11 mouse cellular contexts compared by ENCODE assay signal in the genomic region with DNA sequence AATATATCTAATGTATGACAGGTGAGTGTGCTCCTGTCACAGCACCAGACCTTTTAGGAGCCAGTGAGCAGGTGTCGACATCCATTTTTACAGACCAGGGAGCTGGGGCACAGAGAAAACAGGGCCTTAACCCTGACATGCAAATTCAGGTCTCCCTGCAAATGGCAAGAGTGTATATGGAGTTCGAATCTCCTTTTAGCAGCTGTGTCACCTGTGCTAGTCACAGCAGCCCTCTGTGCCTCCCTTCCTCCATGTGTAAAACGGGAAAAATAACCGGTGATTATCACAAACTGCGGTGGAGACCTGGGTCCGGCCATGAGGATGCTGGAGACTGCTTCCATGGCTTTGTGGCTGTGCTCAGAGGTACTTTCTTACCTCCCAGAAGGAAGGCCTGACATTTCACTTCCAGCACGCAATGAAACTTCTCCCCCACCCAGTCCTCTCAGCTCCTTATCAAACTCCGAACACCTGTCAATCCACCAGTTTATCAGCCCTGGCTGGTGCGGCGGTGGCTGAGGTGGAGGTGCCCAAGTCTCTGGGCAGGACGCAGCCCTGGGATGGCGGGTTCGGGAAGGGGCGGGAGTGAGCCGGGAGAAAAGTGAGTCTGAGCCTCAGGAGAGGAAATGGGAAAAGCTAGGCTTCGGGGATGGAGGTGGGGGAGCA. TPM values are rescaled to one million over a fixed set of nuclear protein-coding genes. Genes with fewer than 3 reads are reported as not detected.
A peak's percentile ranks its signal among the peaks of the same experiment; 100 is the strongest.
DNase-seq lines count a peak whose midpoint lies in the region; ATAC-seq and TF ChIP-seq lines count a peak whose summit lies in the region.
"Had no signal": no experiment of that assay in that cellular context is flagged by ENCODE, and none has a peak within 500 bp of the region (broad histone marks: within the 10 kb centered on the region; RNA-seq: fewer than 3 reads in every experiment).

No protein-coding gene starts in this region.

- H3K9ac ChIP-seq in hindbrain, embryonic 11.5 days (ENCODE audit: low read depth, low read length) = no peak overlapping the region
- H3K9ac ChIP-seq in ES-E14 (ENCODE audit: insufficient read depth, low read depth, low read length, poor library complexity, severe bottlenecking) = peak overlapping the region; percentile 38; the same call in 1 of the 2 replicates
- peak overlapping the region; percentile 37; the same call in 1 of the 2 replicates for H3K9ac ChIP-seq in embryonic facial prominence, embryonic 13.5 days
- H3K9ac ChIP-seq in liver, embryonic 15.5 days = peak overlapping the region; percentile 74

- intact Hi-C loops in left cerebral cortex, postnatal 4 days (cut with DNase I) = no loop called here

- H3K4me2 ChIP-seq in hindbrain, embryonic 11.5 days (replicated peaks; ENCODE audit: low read depth, low read length) = no peak overlapping the region
- H3K4me2 ChIP-seq in embryonic facial prominence, embryonic 13.5 days = peak overlapping the region; percentile 50
- H3K4me2 ChIP-seq in liver, embryonic 15.5 days = peak overlapping the region; percentile 87

- 13% methylated on average over 16 of the region's 16 CpGs for WGBS in hindbrain, embryonic 10.5 days
- WGBS in hindbrain, embryonic 11.5 days = 19% methylated on average over 16 of the region's 16 CpGs
- 7% methylated on average over 16 of the region's 16 CpGs for WGBS in embryonic facial prominence, embryonic 13.5 days
- WGBS in liver, embryonic 15.5 days (ENCODE audit: insufficient replicate concordance) = 4% methylated on average over 16 of the region's 16 CpGs

- H3K4me1 ChIP-seq in hindbrain, embryonic 10.5 days (replicated peaks) = peaks cover 27% of the 10 kb centered on the region
- H3K4me1 ChIP-seq in hindbrain, embryonic 11.5 days (replicated peaks; ENCODE audit: control insufficient read depth, insufficient read depth, low read length) = no peaks in the 10 kb centered on the region
- peaks cover 6 to 50% of the 10 kb centered on the region in 2 experiments; a peak in 2 of 4 replicates for H3K4me1 ChIP-seq in ES-E14 (ENCODE audit: control insufficient read depth in 2 of 2, insufficient read depth in 2 of 2, low read length in 2 of 2, poor library complexity in 1 of 2)
- peaks cover 21% of the 10 kb centered on the region for H3K4me1 ChIP-seq in embryonic facial prominence, embryonic 13.5 days
- peaks cover 64% of the 10 kb centered on the region for H3K4me1 ChIP-seq in liver, embryonic 15.5 days (replicated peaks)

- DNase-seq in hindbrain, embryonic 10.5 days (ENCODE audit: low spot score) = no peak
- no peak for DNase-seq in hindbrain, embryonic 11.5 days (ENCODE audit: low spot score)
- DNase-seq in ES-E14 (ENCODE audit: low read depth, low spot score) = no peak
- no peak for DNase-seq in left cerebral cortex, postnatal 4 days
- DNase-seq in thymus, postnatal 25 days = no peak
- no peak for DNase-seq in right cerebral cortex, postnatal 14 days
- DNase-seq: layer of hippocampus, adult 9-11 months had no signal

- ATAC-seq in hindbrain, embryonic 11.5 days (ENCODE audit: low FRiP score) = no peak
- no peak for ATAC-seq in embryonic facial prominence, embryonic 13.5 days (ENCODE audit: insufficient number of reproducible peaks, insufficient read depth, low FRiP score, low TSS enrichment, low read depth)
- peak; percentile 86 for ATAC-seq in liver, embryonic 15.5 days (ENCODE audit: insufficient read depth)

- no peaks in the 10 kb centered on the region for H3K9me3 ChIP-seq in hindbrain, embryonic 10.5 days
- no peaks in the 10 kb centered on the region for H3K9me3 ChIP-seq in hindbrain, embryonic 11.5 days (ENCODE audit: control insufficient read depth, low read length)
- no peaks in the 10 kb centered on the region for H3K9me3 ChIP-seq in ES-E14 (ENCODE audit: control insufficient read depth, insufficient read depth, low read depth, low read length)
- no peaks in the 10 kb centered on the region for H3K9me3 ChIP-seq in embryonic facial prominence, embryonic 13.5 days
- no peaks in the 10 kb centered on the region for H3K9me3 ChIP-seq in liver, embryonic 15.5 days (replicated peaks)

- H3K27me3 ChIP-seq in hindbrain, embryonic 10.5 days (ENCODE audit: insufficient read depth, poor library complexity, severe bottlenecking) = peaks cover 49% of the 10 kb centered on the region
- H3K27me3 ChIP-seq in hindbrain, embryonic 11.5 days (ENCODE audit: control insufficient read depth, insufficient read depth, low read length) = peaks cover 20% of the 10 kb centered on the region
- peaks cover 32% of the 10 kb centered on the region for H3K27me3 ChIP-seq in embryonic facial prominence, embryonic 13.5 days
- no peaks in the 10 kb centered on the region for H3K27me3 ChIP-seq in liver, embryonic 15.5 days

- H3K36me3 ChIP-seq in hindbrain, embryonic 10.5 days = no peaks in the 10 kb centered on the region
- H3K36me3 ChIP-seq in hindbrain, embryonic 11.5 days (ENCODE audit: control insufficient read depth, insufficient read depth, low read length) = no peaks in the 10 kb centered on the region
- H3K36me3 ChIP-seq in ES-E14 (ENCODE audit: control insufficient read depth, insufficient read depth, low read length, poor library complexity, severe bottlenecking) = no peaks in the 10 kb centered on the region
- no peaks in the 10 kb centered on the region for H3K36me3 ChIP-seq in embryonic facial prominence, embryonic 13.5 days
- H3K36me3 ChIP-seq in liver, embryonic 15.5 days (replicated peaks) = peaks cover 67% of the 10 kb centered on the region

- in situ Hi-C loops in ES-E14 (cut with MboI; ENCODE audit: low sequenced_read_pairs in 2 of 2, unreplicated experiment in 2 of 2) = no loop called here

- H3K27ac ChIP-seq in hindbrain, embryonic 10.5 days = no peak overlapping the region
- no peak overlapping the region for H3K27ac ChIP-seq in hindbrain, embryonic 11.5 days (ENCODE audit: low read depth, low read length)
- H3K27ac ChIP-seq in ES-E14 (ENCODE audit: insufficient read depth, low read depth, low read length, poor library complexity, severe bottlenecking) = peak overlapping the region; percentile 47; the same call in 1 of the 2 replicates
- no peak overlapping the region for H3K27ac ChIP-seq in embryonic facial prominence, embryonic 13.5 days
- peak overlapping the region; percentile 99 for H3K27ac ChIP-seq in liver, embryonic 15.5 days (replicated peaks)

- peak overlapping the region; percentile 16; the same call in 1 of the 2 replicates for H3K4me3 ChIP-seq in hindbrain, embryonic 10.5 days
- no peak overlapping the region for H3K4me3 ChIP-seq in hindbrain, embryonic 11.5 days (ENCODE audit: low read depth, low read length)
- H3K4me3 ChIP-seq in ES-E14 (ENCODE audit: insufficient read depth in 1 of 2, low read depth in 1 of 2, low read length in 2 of 2, poor library complexity in 1 of 2, severe bottlenecking in 1 of 2) = peak overlapping the region; percentile 42 to 44; a peak in 3 of 4 replicates
- H3K4me3 ChIP-seq in embryonic facial prominence, embryonic 13.5 days = peak overlapping the region; percentile 17
- H3K4me3 ChIP-seq in liver, embryonic 15.5 days (replicated peaks) = peak overlapping the region; percentile 78
- H3K4me3 ChIP-seq: myocyte had no signal

TF ChIP-seq in ES-E14, 5 proteins besides CTCF, POLR2A, EP300 and RAD21:
- TF ChIP-seq ZNF384 (IDR thresholded peaks at IDR 0.05; ENCODE audit: low read depth, low read length) = no peak
- no peak for TF ChIP-seq HCFC1 (IDR thresholded peaks at IDR 0.05; ENCODE audit: borderline replicate concordance, insufficient read depth, low read length)
- no peak for TF ChIP-seq ZC3H11A (IDR thresholded peaks at IDR 0.05; ENCODE audit: borderline replicate concordance, low read depth, low read length)
- TF ChIP-seq CHD2 (IDR thresholded peaks at IDR 0.05; ENCODE audit: low read depth, low read length) = no peak
- no peak for TF ChIP-seq MAFK (IDR thresholded peaks at IDR 0.05; ENCODE audit: insufficient read depth, low read depth, low read length)

RNA-seq across cellular contexts. Expression of a gene that starts 4.9 kb away (rescaled TPM):
- polyA plus RNA-seq in hindbrain, embryonic 10.5 days (2016; fragmentation: Nextera tagmentation; extraction: Ambion mirVana) = 11.2 and 12.5 TPM in 2 replicates
- polyA plus RNA-seq in hindbrain, embryonic 11.5 days (2014; fragmentation: Nextera tagmentation; extraction: Ambion mirVana) = 15.1 and 19.4 TPM in 2 replicates
- 12.4 and 21.0 TPM in 2 replicates for total RNA-seq in ES-E14 (2012; rRNA removed)
- polyA plus RNA-seq in embryonic facial prominence, embryonic 13.5 days (2015; fragmentation: Nextera tagmentation; extraction: Ambion mirVana) = 2.4 and 6.1 TPM in 2 replicates
- polyA plus RNA-seq in liver, embryonic 15.5 days (2015; fragmentation: Nextera tagmentation; extraction: Ambion mirVana) = 587 and 603 TPM in 2 replicates
- not detected for total RNA-seq in left cerebral cortex, postnatal 4 days (2021)
- total RNA-seq: gastrocnemius, adult 8-10 months had no signal

RNA-seq across cellular contexts. Expression of a gene that starts 16.1 kb away (rescaled TPM):
- polyA plus RNA-seq in hindbrain, embryonic 10.5 days (2016; fragmentation: Nextera tagmentation; extraction: Ambion mirVana) = 39.2 and 48.2 TPM in 2 replicates
- 59.0 and 73.1 TPM in 2 replicates for polyA plus RNA-seq in hindbrain, embryonic 11.5 days (2014; fragmentation: Nextera tagmentation; extraction: Ambion mirVana)
- total RNA-seq in ES-E14 (2012; rRNA removed) = 56.1 and 91.6 TPM in 2 replicates
- polyA plus RNA-seq in embryonic facial prominence, embryonic 13.5 days (2015; fragmentation: Nextera tagmentation; extraction: Ambion mirVana) = 62.8 and 67.5 TPM in 2 replicates
- polyA plus RNA-seq in liver, embryonic 15.5 days (2015; fragmentation: Nextera tagmentation; extraction: Ambion mirVana) = 16.0 and 17.3 TPM in 2 replicates
- total RNA-seq in left cerebral cortex, postnatal 4 days (2021) = 10 to 100 TPM; 82.5 to 84.3 TPM

RNA-seq across cellular contexts. Expression of a gene that starts 45.6 kb away (rescaled TPM):
- 132 and 149 TPM in 2 replicates for polyA plus RNA-seq in hindbrain, embryonic 10.5 days (2016; fragmentation: Nextera tagmentation; extraction: Ambion mirVana)
- polyA plus RNA-seq in hindbrain, embryonic 11.5 days (2014; fragmentation: Nextera tagmentation; extraction: Ambion mirVana) = 153 and 167 TPM in 2 replicates
- 118 and 183 TPM in 2 replicates for total RNA-seq in ES-E14 (2012; rRNA removed)
- 172 and 199 TPM in 2 replicates for polyA plus RNA-seq in embryonic facial prominence, embryonic 13.5 days (2015; fragmentation: Nextera tagmentation; extraction: Ambion mirVana)
- polyA plus RNA-seq in liver, embryonic 15.5 days (2015; fragmentation: Nextera tagmentation; extraction: Ambion mirVana) = 70.6 and 79.4 TPM in 2 replicates
- 100 to 1,000 TPM; 117 to 120 TPM for total RNA-seq in left cerebral cortex, postnatal 4 days (2021)

RNA-seq across cellular contexts. Expression of a gene that starts 54.2 kb away (rescaled TPM):
- polyA plus RNA-seq in hindbrain, embryonic 10.5 days (2016; fragmentation: Nextera tagmentation; extraction: Ambion mirVana) = 335 and 382 TPM in 2 replicates
- 382 and 434 TPM in 2 replicates for polyA plus RNA-seq in hindbrain, embryonic 11.5 days (2014; fragmentation: Nextera tagmentation; extraction: Ambion mirVana)
- 93.9 and 130 TPM in 2 replicates for total RNA-seq in ES-E14 (2012; rRNA removed)
- 512 and 574 TPM in 2 replicates for polyA plus RNA-seq in embryonic facial prominence, embryonic 13.5 days (2015; fragmentation: Nextera tagmentation; extraction: Ambion mirVana)
- 280 and 309 TPM in 2 replicates for polyA plus RNA-seq in liver, embryonic 15.5 days (2015; fragmentation: Nextera tagmentation; extraction: Ambion mirVana)
- 100 to 1,000 TPM; 231 to 238 TPM for total RNA-seq in left cerebral cortex, postnatal 4 days (2021)

Comparison
In these comparisons a context has a peak if more than half of its experiments do, and no peak if none do; other contexts are left out.
1. H3K27ac ChIP-seq: peak in ES-E14 (single experiment) and liver, embryonic 15.5 days (single experiment); none in hindbrain, embryonic 10.5 days (single experiment), hindbrain, embryonic 11.5 days (single experiment) and embryonic facial prominence, embryonic 13.5 days (single experiment).
2. RNA of a gene that starts 4.9 kb away (polyA plus RNA-seq): 587 to 603 TPM in liver, embryonic 15.5 days; 15.1 to 19.4 TPM in hindbrain, embryonic 11.5 days, 11.2 to 12.5 TPM in hindbrain, embryonic 10.5 days and 2.4 to 6.1 TPM in embryonic facial prominence, embryonic 13.5 days; every median in the first group is over 10 times any median in the second.